Mouse (Mus musculus): Measurements from ENCODE around the gene Slc22a17. TPM values are rescaled to one million over a fixed set of nuclear protein-coding genes. Genes with fewer than 3 reads are reported as not detected.
A peak's percentile ranks its signal among the peaks of the same experiment; 100 is the strongest.

Slc22a17 gene
- polyA plus RNA-seq, 1 experiment from 2014 or later, result 45.5 TPM

DNA sequence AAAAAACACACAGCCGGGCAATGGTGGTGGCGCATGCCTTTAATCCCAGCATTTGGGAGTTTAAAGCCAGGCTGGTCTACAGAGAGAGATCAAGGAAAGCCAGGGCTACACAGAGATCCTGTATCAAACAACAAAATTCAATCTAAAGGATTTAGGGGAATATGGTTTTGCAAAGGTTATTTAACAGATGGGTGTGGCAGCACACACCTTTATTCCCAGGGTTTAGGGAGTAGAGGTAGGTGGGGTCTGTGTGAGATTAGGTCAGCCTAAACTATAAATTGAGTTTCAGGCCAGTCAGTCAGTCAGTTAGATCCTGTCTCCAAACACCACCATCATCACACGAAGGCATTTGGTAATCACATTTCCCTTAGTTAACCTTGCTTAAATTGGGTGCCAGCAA, 20.7 kb downstream of the Slc22a17 start, which contains the start of gene Pabpn1:
Pabpn1 (plus strand) TSS at position 301 of the 400 bp plus-strand sequence.
- no peak for ATAC-seq (ENCODE audit: insufficient read depth, low FRiP score, low read depth)
- WGBS, result 87% methylated on average over 3 of the region's 3 CpGs
- H3K9ac ChIP-seq, result no peak within 1 kb of the TSS

DNA sequence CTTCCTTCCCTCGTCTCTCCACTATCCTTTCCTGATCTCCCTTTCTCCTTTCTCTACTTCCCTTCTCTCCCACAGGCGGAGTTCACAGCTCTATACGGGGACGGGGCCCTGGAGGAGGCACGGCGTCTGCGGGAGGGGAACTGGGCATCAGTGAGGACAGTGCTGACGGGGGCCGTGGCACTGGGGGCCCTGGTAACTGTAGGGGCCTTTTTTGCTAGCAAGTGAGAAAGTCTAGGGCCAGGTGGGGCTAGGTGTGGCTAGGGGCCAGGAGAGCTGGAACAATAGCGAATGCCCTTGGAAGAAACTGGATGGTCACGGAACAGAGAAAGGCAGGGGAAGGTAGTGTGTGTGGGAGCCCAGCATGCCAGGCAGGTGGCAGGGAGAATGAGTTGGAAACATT, 27.6 kb downstream of the Slc22a17 start:
- WGBS, result 79% methylated on average over 11 of the region's 11 CpGs
- no peak for ATAC-seq (ENCODE audit: insufficient read depth, low FRiP score, low read depth)
- H3K36me3 ChIP-seq, result 0 out of 2 replicates have a peak, but pooled peaks cover 3% of the 10 kb centered on the region

More for the DNA sequence above, 20.7 kb downstream of the Slc22a17 start, which contains the start of gene Pabpn1:
- Histone ChIP-seq H3K27ac (peak within 1 kb of the TSS; percentile 89), H3K27me3 (replicated peaks) (no peaks in the 10 kb centered on the region), H3K9me3 (no peaks in the 10 kb centered on the region), H3K36me3 (peaks cover 9% of the 10 kb centered on the region), H3K4me3 (replicated peaks) (peak within 1 kb of the TSS; percentile 90), H3K4me1 (peaks cover 11% of the 10 kb centered on the region; the same call in 1 of the 2 replicates), H3K4me2 (peak within 1 kb of the TSS; percentile 52)

DNA sequence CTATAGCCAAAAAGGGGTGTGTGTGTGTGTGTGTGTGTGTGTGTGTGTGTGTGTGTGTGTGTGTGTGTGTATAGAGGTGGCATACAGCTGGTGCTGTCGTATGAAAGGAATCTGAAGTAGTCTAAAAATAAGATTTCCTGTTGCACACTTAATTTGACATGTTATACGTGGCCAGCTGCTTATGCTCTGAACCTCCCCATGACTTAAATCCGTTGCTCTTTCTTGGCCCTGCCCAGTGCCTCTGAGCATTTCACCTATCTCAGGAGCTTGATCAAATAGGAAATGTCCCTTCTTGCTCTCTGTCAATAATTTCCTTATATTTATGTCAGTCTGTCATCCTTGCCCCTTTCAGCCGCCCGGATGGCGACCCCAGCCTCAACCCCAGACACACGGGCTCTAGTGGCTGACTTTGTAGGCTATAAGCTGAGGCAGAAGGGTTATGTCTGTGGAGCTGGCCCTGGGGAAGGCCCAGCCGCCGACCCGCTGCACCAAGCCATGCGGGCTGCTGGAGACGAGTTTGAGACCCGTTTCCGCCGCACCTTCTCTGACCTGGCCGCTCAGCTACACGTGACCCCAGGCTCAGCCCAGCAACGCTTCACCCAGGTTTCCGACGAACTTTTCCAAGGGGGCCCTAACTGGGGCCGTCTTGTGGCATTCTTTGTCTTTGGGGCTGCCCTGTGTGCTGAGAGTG, 28.8 kb downstream of the Slc22a17 start:
- H3K4me1 ChIP-seq, result peaks cover 15% of the 10 kb centered on the region
- H3K9ac ChIP-seq, result peak overlapping the region; percentile 66
- peak overlapping the region; percentile 82 for H3K4me2 ChIP-seq
- no peaks in the 10 kb centered on the region for H3K27me3 ChIP-seq (replicated peaks)
- peak overlapping the region; percentile 53 for H3K4me3 ChIP-seq (replicated peaks)
- 16% methylated on average over 21 of the region's 21 CpGs for WGBS
- H3K9me3 ChIP-seq, result no peaks in the 10 kb centered on the region
- peak; percentile 6 for ATAC-seq (ENCODE audit: insufficient read depth, low FRiP score, low read depth)
- H3K36me3 ChIP-seq, result 0 out of 2 replicates have a peak, but pooled peaks cover 3% of the 10 kb centered on the region
- peak overlapping the region; percentile 88 for H3K27ac ChIP-seq

More for the DNA sequence above, 27.6 kb downstream of the Slc22a17 start:
- Histone ChIP-seq H3K4me2 (peak overlapping the region; percentile 82), H3K9me3 (no peaks in the 10 kb centered on the region), H3K4me1 (peaks cover 15% of the 10 kb centered on the region), H3K9ac (no peak overlapping the region), H3K27ac (no peak overlapping the region), H3K27me3 (replicated peaks) (no peaks in the 10 kb centered on the region), H3K4me3 (replicated peaks) (no peak overlapping the region)

DNA sequence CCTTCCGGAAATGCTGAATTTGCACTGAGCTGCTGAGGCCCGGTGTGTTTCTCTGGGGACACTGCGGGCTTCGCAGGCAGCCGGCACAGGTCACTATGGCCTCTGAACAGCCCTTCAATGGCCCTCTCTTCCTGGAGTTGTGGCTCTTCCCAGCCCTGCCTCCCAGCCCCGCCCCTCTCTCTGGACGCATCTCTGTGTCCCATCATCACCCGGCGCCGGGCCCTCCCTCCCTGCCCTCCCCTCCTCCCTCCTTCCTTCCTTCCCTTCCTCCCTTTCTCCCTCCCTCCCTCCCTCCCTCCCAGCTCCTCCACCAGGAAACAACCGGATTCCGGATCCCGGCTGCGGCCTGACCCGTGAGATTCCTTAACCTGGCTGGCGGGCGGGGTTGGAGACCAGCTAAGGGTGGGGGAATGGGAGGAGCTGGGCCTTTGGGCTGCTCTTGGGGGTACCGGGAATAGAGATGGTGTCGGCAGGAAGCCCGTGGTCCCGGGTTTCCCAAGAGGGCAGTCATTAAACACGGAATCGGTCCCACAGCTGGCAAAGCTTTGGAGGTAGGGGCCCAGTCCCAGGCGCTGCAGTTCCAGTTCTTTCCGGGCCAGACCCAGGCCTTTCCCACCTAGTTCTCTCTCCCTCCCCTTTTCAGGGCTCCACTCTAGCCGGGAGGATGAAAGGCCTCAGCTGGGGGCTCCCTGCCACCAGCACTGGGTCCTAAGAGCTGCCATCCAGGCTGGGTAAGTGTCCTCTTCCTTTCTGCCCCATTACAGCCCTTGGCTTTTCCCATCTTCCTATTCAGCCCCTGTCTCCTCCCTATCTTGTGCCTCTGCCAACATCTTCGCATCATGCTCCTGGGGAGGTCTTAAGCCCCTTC, 29.5 kb downstream of the Slc22a17 start, which contains the start of the genes Bcl2l2 and Gm20521:
Bcl2l2 (plus strand) TSS at position 224 of the 868 bp plus-strand sequence.
Gm20521 (plus strand) TSS at position 288 of the 868 bp plus-strand sequence.
- no peaks in the 10 kb centered on the region for H3K9me3 ChIP-seq
- peak within 1 kb of the TSS; percentile 88 for H3K27ac ChIP-seq
- H3K4me1 ChIP-seq, result peaks cover 15% of the 10 kb centered on the region
- ATAC-seq (ENCODE audit: insufficient read depth, low FRiP score, low read depth), result peak; percentile 88
- peak within 1 kb of the TSS; percentile 66 for H3K9ac ChIP-seq
- H3K36me3 ChIP-seq, result 0 out of 2 replicates have a peak, but pooled peaks cover 3% of the 10 kb centered on the region
- H3K4me2 ChIP-seq, result peak within 1 kb of the TSS; percentile 82
- no peaks in the 10 kb centered on the region for H3K27me3 ChIP-seq (replicated peaks)
- under 1% methylated on average over 27 of the region's 27 CpGs for WGBS
- H3K4me3 ChIP-seq (replicated peaks), result peak within 1 kb of the TSS; percentile 53

DNA sequence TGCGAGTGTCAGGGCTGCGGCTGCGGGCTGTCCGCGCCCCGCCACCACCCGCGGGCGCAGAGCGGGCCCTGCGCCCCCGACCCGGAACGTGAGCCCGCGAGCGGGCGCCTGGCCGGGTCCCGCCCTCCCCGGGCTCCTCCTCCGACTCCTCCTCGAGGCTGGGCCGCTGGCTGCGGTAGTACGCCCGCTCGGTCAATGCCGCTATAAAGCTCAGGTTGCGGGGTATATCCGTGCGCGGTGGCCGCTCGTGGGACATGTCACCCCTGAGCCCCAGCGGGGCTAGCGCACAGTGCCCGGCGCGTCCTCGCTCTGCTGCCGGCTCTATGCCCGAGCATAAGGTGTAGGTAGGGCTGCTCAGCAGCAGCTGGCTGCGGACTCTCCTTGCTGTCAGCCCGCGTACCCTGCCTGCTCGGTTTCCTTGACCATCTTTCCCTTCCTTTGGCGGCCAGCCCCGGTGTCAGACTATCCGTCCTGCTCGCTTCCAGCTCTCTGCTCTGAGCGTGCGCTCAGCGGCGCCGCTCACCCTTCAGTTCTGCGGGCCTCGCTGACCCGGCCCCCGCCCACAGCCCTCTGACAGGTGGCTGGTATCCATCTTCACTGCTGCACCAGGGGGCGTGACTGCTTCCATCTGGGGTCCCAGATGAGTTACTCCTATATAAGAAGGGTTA, 35.8 kb downstream of the Slc22a17 start, which contains the start of gene Ppp1r3e:
Ppp1r3e (minus strand) TSS at position 503 of the 668 bp plus-strand sequence.
- H3K4me3 ChIP-seq (replicated peaks), result peak within 1 kb of the TSS; percentile 83
- no peaks in the 10 kb centered on the region for H3K27me3 ChIP-seq (replicated peaks)
- no peaks in the 10 kb centered on the region for H3K36me3 ChIP-seq
- WGBS, result under 1% methylated on average over 60 of the region's 61 CpGs
- H3K4me1 ChIP-seq, result no peaks in the 10 kb centered on the region
- H3K9me3 ChIP-seq, result no peaks in the 10 kb centered on the region
- ATAC-seq (ENCODE audit: insufficient read depth, low FRiP score, low read depth), result peak; percentile 80
- peak within 1 kb of the TSS; percentile 85 for H3K27ac ChIP-seq
- H3K9ac ChIP-seq, result peak within 1 kb of the TSS; percentile 71
- peak within 1 kb of the TSS; percentile 89 for H3K4me2 ChIP-seq

DNA sequence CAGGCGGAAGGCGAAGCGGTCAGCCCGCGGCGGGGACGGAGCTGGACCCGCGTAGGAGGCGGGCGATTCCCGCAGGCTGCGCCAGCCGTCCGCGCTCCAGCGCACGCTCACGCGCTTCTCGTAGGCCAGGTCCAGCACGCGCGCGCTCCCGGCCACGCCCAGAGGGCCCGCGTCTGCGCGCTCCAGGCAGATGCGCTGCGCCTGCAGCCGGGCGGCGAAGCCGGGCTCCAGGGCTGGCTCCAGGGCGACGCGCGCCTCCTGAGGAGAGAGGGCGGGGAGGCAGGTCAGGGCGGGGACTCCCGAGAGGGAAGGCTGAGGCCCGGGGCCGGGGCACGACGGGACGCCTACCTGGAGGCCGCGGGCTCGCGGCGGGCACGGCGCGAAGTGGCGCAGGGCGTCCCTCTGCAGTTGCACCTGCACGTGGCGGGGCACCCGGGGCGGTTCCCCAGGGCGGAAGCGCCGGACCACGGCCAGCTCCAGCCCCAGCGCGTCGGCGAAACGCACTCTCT, 36.3 kb downstream of the Slc22a17 start:
- Histone ChIP-seq H3K9me3 (no peaks in the 10 kb centered on the region), H3K4me3 (replicated peaks) (peak overlapping the region; percentile 83), H3K27ac (peak overlapping the region; percentile 85), H3K27me3 (replicated peaks) (no peaks in the 10 kb centered on the region), H3K36me3 (no peaks in the 10 kb centered on the region), H3K9ac (peak overlapping the region; percentile 71), H3K4me2 (peak overlapping the region; percentile 89), H3K4me1 (no peaks in the 10 kb centered on the region)
- under 1% methylated on average over 70 of the region's 72 CpGs for WGBS
- peak; percentile 91 for ATAC-seq (ENCODE audit: insufficient read depth, low FRiP score, low read depth)

DNA sequence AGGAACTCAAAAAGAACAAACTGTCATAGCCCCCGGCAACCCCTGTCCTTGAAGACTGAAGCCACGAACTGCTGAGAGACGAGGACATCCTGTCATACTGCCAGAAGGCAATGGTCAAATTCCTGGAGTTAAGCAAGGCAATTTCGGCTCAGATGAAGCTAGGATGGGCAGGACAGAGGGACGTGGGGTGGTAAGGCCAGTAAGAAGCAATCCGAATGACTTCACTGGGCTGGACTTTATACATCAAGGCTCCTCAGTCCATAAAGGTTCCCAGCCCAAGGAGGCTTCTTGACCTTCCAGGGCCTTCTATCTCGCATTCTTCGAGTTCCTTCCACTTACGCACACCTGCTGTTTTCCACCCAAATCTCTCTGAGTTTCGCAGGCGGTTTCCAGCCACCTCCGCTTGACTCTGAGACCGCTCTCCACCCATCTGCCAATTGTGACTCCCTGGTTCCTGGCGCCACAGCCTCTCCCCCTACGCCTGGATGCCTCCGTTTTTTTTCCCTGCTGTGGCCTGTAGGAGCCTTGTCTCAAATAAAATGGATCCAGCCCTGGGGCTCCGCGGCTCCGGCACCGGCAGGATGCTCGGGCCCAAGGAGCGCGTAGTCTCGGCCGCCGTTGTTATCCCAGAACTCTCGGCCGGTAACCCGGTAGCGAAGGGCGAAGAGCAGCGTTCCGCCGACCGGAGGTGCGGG, 36.9 kb downstream of the Slc22a17 start:
- Histone ChIP-seq H3K4me2 (peak overlapping the region; percentile 89), H3K4me1 (no peaks in the 10 kb centered on the region), H3K9ac (peak overlapping the region; percentile 71), H3K27me3 (replicated peaks) (no peaks in the 10 kb centered on the region), H3K36me3 (no peaks in the 10 kb centered on the region), H3K27ac (peak overlapping the region; percentile 85), H3K4me3 (replicated peaks) (peak overlapping the region; percentile 83), H3K9me3 (no peaks in the 10 kb centered on the region)
- ATAC-seq (ENCODE audit: insufficient read depth, low FRiP score, low read depth), result peak; percentile 33
- WGBS, result 5% methylated on average over 36 of the region's 36 CpGs

DNA sequence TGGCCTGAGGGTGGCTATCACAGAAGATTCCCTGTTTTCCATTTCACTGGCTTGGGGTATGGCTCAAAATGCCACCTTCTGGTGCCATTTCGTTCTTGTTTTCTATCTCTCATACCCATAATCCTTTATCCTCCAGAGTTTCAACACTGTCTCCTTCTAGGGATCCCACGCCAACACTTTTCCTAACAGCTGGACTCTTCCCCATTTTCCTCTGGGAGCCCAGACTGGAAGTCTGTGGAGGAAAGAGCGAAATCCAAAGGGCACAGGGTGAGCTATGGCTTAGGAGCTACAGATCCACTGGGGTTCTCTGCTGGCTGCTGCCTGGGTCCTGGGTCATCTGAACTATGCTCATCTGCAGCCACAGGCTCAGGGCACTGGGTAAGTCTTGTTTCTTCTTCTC, 38.8 kb downstream of the Slc22a17 start:
- Histone ChIP-seq H3K9me3 (no peaks in the 10 kb centered on the region), H3K9ac (no peak overlapping the region), H3K4me3 (replicated peaks) (no peak overlapping the region), H3K36me3 (no peaks in the 10 kb centered on the region), H3K27ac (no peak overlapping the region), H3K4me2 (no peak overlapping the region), H3K27me3 (replicated peaks) (no peaks in the 10 kb centered on the region), H3K4me1 (no peaks in the 10 kb centered on the region)
- ATAC-seq (ENCODE audit: insufficient read depth, low FRiP score, low read depth), result no peak
- WGBS, result 94% methylated on average over 3 of the region's 3 CpGs

DNA sequence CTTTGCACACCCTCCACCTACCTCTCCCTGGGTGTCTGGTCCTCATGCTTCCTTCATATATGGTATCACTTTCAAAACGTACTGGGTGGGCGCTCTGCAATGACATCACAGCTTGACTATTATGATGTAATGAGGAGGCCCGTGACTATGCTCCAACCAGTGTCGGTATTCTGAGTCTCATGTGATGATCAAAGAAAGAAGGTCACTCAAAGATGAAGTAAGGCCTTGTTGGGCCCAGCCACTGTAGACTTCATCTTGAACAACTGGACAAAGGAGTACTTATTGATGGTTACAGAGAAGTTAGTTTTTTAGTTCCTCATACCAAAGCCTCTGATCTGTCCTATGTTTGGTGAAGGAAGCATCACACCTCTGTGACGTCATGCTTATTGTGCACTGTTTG, 42.1 kb downstream of the Slc22a17 start, which contains the start of gene Homez:
Homez (minus strand) TSS at position 101 of the 400 bp plus-strand sequence.
- no peak within 1 kb of the TSS for H3K4me3 ChIP-seq (replicated peaks)
- no peak within 1 kb of the TSS for H3K27ac ChIP-seq
- no peaks in the 10 kb centered on the region for H3K9me3 ChIP-seq
- WGBS, result 89% methylated on average over 5 of the region's 5 CpGs
- H3K27me3 ChIP-seq (replicated peaks), result no peaks in the 10 kb centered on the region
- no peaks in the 10 kb centered on the region for H3K36me3 ChIP-seq
- H3K4me1 ChIP-seq, result no peaks in the 10 kb centered on the region
- no peak for ATAC-seq (ENCODE audit: insufficient read depth, low FRiP score, low read depth)
- no peak within 1 kb of the TSS for H3K4me2 ChIP-seq
- no peak within 1 kb of the TSS for H3K9ac ChIP-seq

DNA sequence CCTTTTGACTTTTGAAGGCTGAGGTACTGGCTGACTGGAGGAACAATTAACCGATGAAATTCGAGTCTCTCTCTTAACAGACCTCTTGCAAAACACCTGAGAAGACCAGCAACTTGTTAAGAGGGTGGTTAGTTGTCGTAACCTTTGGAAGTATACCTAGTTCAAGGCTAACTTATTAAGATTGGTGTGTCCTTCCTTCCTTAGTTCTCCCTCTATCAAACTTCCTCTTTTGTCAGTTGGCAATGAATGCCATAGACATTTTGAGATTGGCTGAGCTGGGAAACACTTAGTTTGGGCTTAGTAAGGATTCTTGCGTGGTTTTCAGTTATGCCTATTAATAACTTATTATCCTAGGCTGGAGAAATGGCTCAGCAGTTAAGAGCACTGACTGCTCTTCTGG, 44.9 kb downstream of the Slc22a17 start:
- ATAC-seq (ENCODE audit: insufficient read depth, low FRiP score, low read depth), result no peak
- no peak overlapping the region for H3K4me2 ChIP-seq
- H3K9ac ChIP-seq, result no peak overlapping the region
- WGBS, result 86% methylated on average over 4 of the region's 4 CpGs
- no peaks in the 10 kb centered on the region for H3K9me3 ChIP-seq
- H3K36me3 ChIP-seq, result no peaks in the 10 kb centered on the region
- H3K4me1 ChIP-seq, result no peaks in the 10 kb centered on the region
- H3K27me3 ChIP-seq (replicated peaks), result no peaks in the 10 kb centered on the region
- H3K27ac ChIP-seq, result no peak overlapping the region
- H3K4me3 ChIP-seq (replicated peaks), result no peak overlapping the region

DNA sequence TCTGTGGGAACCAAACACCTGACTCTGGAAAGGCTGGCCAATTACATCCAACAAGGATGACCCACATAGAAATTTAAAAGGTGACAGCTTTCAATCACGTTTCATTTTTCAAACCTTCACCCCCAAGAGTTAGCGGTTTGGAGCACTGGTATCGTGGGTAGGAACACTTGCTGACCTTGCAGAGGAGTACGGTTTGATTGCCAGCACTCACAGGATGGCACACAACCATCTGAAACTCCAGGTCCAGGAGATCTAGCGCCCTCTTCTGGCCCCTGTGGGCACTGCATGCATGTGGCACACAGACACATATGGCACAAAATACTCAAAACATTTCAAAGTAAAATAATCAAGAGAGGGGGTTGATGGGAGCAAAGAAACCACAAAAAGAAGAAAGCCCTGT, 46.0 kb downstream of the Slc22a17 start:
- Histone ChIP-seq H3K27me3 (replicated peaks) (no peaks in the 10 kb centered on the region), H3K4me3 (replicated peaks) (no peak overlapping the region), H3K4me2 (no peak overlapping the region), H3K4me1 (no peaks in the 10 kb centered on the region), H3K36me3 (no peaks in the 10 kb centered on the region), H3K9ac (no peak overlapping the region), H3K9me3 (no peaks in the 10 kb centered on the region), H3K27ac (no peak overlapping the region)
- 56% methylated on average over 5 of the region's 5 CpGs for WGBS
- no peak for ATAC-seq (ENCODE audit: insufficient read depth, low FRiP score, low read depth)
